Mouse (Mus musculus) frontal cortex, adult 2 months (tissue): ENCODE data around the gene Sept10. TPM values are rescaled to one million over a fixed set of nuclear protein-coding genes. Genes with fewer than 3 reads are reported as not detected.

Source experiments
- DNase-seq, 2 experiments: peaks; one replicate each; pipeline ENCODE4 v3.0.0; 2022; ENCODE audit warnings: low spot score in 1 of 2; ENCODE audit errors: extremely low spot score in 1 of 2
- polyA plus RNA-seq: library from polyadenylated mRNA; depleted of rRNA; stranded (reverse); fragments of >200 nt; gene quantifications from 2 replicates; pipeline ENCODE4 v1.2.3, GENCODE M21; 2012; rRNA removed

Gene Sept10
- polyA plus RNA-seq = 7.8 and 9.6 TPM in 2 replicates

GRCm38 (mm10) chr10:59221473-59222270 is at the start of gene Sept10, which contains the start of gene Sowahc:
TSS of gene Sept10 (minus strand) at chr10:59221847.
TSS of gene Sowahc (plus strand) at chr10:59221953.
- DNase-seq = peak; percentile 89 to 96

DNA sequence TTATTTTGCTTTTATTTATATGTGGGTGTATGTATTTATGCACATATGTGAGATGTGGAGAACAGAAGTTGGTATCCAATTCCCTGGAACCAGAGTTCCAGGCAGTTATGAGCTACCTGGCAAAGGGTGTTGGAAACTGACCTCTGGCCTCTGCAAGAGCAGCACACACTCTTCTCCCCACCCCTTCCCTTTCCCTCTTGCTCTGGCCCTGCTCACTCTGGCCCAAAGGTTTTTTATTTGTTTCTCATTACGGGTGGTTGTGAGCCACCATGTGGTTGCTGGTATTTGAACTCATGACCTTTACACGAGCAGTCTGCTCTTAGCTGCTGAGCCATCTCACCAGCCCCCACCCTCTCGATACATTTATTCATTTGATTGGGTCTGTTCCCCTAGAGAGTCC is 47.1 kb upstream of the Sept10 start:
- DNase-seq = no peak

- DNase-seq = no peak
Observed at GRCm38 (mm10) chr10:59268109-59268508, 46.5 kb upstream of the Sept10 start.

DNA sequence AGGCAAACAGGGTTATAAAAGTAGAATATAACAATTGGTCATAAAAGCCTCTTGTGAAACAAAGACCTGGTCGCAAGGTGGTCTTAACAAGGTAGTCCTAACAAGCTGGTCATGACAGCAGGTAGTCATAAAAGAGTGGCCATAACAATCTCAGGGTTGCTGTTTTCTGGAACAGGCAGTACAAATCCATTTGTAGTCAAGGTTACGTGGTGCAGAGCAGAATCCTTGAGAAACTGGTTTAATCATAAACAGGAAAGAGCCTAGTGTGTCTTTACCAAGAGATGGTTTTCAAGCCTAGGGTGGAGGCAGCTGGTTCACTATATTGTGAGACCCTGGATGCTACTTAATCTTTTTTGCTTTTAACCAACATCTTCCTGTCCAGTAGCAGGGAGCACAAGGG is 45.6 kb upstream of the Sept10 start:
- DNase-seq = no peak

DNA sequence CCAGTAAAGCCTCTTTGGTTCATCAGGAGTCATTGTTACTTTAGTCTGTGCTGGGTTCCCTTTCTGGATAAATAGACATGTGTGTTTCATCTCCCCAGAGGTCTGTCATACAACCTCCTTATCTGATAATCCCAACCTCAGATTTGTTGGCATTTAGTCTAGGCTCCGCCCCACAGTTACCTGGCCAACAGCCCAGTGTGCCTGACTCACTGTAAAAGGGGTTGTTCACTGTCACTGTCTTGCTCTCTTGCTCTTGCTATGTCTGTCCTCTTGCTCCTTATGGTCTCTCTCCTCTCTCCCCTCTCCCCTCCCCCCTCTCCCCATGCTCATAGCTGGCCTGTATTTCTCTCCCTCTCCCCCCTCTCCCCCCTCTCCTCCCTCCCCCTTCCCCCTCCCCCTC is 44.5 kb upstream of the Sept10 start:
- DNase-seq = no peak

GRCm38 (mm10) chr10:59265674-59266073 is 44.0 kb upstream of the Sept10 start:
- DNase-seq = no peak

GRCm38 (mm10) chr10:59265067-59265466 is 43.4 kb upstream of the Sept10 start:
- no peak for DNase-seq

DNA sequence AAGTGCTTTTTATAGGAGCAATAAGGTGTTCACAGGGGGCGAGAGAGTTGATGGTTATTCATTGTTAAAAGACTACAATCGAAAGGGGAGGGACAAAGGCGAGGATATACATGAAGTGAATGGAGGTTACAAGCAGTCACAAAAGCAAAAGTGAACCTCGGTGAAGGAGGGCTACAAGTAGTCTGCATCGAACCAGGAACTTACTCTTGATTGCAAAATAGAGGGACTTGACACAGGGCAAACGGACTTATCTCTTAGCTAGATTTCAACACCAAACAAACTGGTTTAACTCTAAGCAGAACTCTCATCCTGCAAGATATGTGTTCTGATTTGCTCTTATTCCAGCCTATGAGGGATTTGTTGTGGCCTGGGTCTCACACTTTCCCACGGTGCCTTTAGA is 41.3 kb upstream of the Sept10 start:
- DNase-seq = no peak

GRCm38 (mm10) chr10:59262021-59262420 is 40.4 kb upstream of the Sept10 start:
- no peak for DNase-seq

- DNase-seq = no peak
Observed at GRCm38 (mm10) chr10:59261603-59262002, 40.0 kb upstream of the Sept10 start.

GRCm38 (mm10) chr10:59259572-59259971 is 37.9 kb upstream of the Sept10 start:
- DNase-seq = peak in 1 of 2 experiments; percentile 20

DNA sequence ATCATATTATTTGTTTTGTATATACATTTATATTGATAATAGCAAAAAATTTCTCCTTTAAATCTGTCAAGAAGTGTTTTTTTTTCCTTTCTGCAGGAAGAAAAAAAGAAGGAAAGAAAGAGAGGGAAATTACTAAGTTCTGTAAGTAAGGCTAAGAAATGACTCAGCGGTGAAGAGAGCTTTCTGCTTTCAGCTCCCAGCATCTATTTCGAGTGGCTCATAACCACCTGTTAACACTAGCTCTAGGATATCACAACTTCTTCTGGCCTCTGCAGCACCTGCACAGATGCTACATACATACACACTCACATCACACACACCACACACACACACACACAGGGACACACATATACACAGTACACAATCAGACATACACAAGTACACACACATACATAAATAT is 34.9 kb upstream of the Sept10 start:
- no peak for DNase-seq

DNA sequence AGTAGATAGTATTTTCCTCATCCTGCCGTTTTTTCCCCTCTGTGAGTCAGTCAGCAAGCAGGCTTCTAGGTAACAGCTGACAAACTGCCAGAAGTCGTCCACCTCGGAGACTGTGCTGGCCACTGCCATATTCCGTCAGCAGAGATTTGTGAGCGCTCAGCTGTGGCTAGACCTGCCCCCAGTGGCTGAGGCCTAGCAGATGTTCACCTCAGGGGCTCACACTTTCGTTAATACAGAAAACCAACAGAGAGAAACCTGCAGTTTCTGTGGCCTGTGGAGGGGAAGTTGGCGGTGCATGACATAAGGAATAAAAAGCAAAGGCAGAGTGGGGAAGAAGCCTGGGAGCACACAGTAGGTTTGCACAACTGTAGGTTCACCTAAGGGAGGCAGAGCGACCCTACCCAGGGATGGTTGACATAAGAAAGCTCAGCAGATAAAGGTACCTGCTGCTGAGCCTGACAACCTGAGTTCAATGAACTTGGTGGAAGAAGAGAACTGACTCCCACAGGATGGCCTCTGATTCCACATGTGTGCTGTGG is 32.0 kb upstream of the Sept10 start:
- no peak for DNase-seq

DNA sequence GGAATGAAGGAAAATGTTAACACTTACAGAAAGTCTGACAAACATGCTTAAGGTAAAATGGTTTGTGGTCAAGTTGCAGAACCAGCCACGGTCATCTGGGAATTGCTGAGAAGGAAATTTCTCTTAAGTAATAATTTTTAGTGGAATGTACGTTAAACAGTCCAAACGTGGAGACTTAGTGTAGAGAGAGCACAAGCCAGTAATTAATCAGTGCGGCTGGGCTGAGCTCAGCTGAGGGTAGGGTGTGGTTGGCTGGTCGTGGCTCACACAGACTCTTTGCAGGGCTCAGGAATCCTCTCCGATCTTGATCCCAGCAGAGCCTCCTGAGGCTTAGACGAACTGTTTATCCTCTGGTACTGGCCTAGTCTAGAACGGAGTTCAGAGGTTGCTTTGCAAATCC is 30.7 kb upstream of the Sept10 start:
- DNase-seq = no peak

- DNase-seq = no peak
Observed at GRCm38 (mm10) chr10:59251980-59252379, 30.3 kb upstream of the Sept10 start.

DNA sequence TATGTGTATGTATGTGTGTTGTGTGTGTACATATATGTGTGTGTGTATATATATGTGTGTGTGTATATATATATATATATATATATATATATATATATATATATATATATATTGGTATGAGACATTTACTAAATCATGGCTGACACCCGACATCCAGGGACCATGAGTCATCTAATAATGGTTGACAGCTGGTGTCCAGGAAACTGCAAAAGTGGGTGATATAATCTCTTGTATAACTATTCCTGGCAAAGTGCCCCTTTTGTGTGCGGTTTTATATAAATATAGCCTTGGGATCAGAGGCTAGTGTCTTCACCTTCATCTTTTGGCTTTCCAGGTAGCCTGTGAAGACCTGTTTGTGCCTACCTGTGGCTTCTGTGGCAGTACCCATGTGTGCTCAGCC is 29.0 kb upstream of the Sept10 start:
- DNase-seq = no peak

- no peak for DNase-seq
Observed at GRCm38 (mm10) chr10:59249531-59249930, 27.9 kb upstream of the Sept10 start.

GRCm38 (mm10) chr10:59241141-59241541 is 19.5 kb upstream of the Sept10 start:
- no peak for DNase-seq

- DNase-seq = no peak
Observed at GRCm38 (mm10) chr10:59237757-59238156, 16.1 kb upstream of the Sept10 start.

DNA sequence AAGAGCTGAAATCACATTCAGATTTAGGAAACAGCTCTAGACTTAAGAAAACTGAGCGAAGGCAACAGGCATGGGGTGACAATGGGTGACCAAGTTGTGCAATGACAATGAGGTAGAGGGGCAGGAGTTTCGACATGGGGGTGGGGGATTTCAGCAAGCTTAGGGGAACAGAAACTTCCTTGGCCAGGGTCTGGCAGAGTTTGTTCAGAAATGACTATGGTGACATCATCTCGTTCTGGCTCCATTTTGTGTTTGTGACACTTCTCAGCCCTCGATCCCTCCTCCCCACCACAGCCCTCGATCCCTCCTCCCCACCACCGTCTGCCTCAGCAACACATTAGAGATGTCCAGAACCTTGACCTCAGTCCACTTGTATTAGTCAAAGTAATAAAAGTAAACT is 14.8 kb upstream of the Sept10 start:
- DNase-seq = no peak

- DNase-seq = no peak
Observed at GRCm38 (mm10) chr10:59235847-59236246, 14.2 kb upstream of the Sept10 start.

DNA sequence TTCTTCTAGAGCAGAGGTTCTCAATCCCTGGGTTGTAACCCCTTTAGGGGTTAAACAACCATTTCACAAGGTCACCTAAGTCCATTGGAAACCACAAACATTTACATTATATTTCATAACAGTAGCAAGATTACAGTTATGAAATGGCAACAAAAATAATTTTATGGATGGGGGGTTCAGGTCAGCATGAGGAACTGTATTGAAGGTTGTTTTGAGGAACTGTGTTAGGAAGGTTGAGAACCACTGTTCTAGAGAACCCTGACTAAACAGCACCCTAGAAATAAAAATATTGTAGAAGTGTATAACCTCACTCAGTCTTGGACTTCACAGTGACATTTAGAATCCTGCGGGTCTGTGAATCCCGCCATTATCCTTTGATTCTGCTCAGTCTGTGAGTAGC is 13.6 kb upstream of the Sept10 start:
- DNase-seq = no peak
